Mouse (Mus musculus): ENCODE measurements around the gene Arpin. TPM values are rescaled to one million over a fixed set of nuclear protein-coding genes. Genes with fewer than 3 reads are reported as not detected.

Gene Arpin
- total RNA-seq (2021) = 10 to 100 TPM in 1 of 2 experiments, 1 to 10 TPM in 1; 9.8 to 11.7 TPM
- long read RNA-seq, experiment 1, transcript Arpin-201 (6 exons, 2,277 nt) = major isoform, 5 of 10 reads
- long read RNA-seq, experiment 1, partial matches to known transcripts = 1 of 10 reads
- long read RNA-seq, experiment 1, other reads (novel, unspliced or antisense) = 4 of 10 reads
- long read RNA-seq, experiment 2, partial matches to known transcripts = 0 of 4 reads
- long read RNA-seq, experiment 2, other reads (novel, unspliced or antisense) = 1 of 4 reads

- intact Hi-C loops (cut with DNase I) = no loop called here
- H3K27ac ChIP-seq = peak within 1 kb of the TSS; percentile 83
- DNase-seq (ENCODE audit: extremely low spot score in 1 of 2, low spot score in 2 of 2) = peak; percentile 43 to 58
- peak within 1 kb of the TSS; percentile 55 for H3K4me3 ChIP-seq
- no peak for TF ChIP-seq CTCF (IDR thresholded peaks at IDR 0.05)
These were observed at the start of gene Arpin for GRCm38 (mm10) chr7:79934862-79935510. TSS of gene Arpin (minus strand) at chr7:79935359.

- intact Hi-C loops (cut with DNase I) = no loop called here
- DNase-seq (ENCODE audit: extremely low spot score in 1 of 2, low spot score in 2 of 2) = no peak
- H3K27ac ChIP-seq = no peak overlapping the region
- no peak for TF ChIP-seq CTCF (IDR thresholded peaks at IDR 0.05)
- no peak overlapping the region for H3K4me3 ChIP-seq
These were observed 40.2 kb upstream of the Arpin start for GRCm38 (mm10) chr7:79975316-79975715.

GRCm38 (mm10) chr7:79972195-79972594, 37.0 kb upstream of the Arpin start:
- no peak overlapping the region for H3K27ac ChIP-seq
- DNase-seq (ENCODE audit: extremely low spot score in 1 of 2, low spot score in 2 of 2) = no peak
- no peak overlapping the region for H3K4me3 ChIP-seq
- intact Hi-C loops (cut with DNase I) = no loop called here
- TF ChIP-seq CTCF (IDR thresholded peaks at IDR 0.05) = no peak

GRCm38 (mm10) chr7:79970336-79970735, 35.2 kb upstream of the Arpin start:
- DNase-seq (ENCODE audit: extremely low spot score in 1 of 2, low spot score in 2 of 2) = no peak
- H3K27ac ChIP-seq = no peak overlapping the region
- H3K4me3 ChIP-seq = no peak overlapping the region
- TF ChIP-seq CTCF (IDR thresholded peaks at IDR 0.05) = no peak
- intact Hi-C loops (cut with DNase I) = no loop called here

- Histone ChIP-seq H3K27ac (no peak overlapping the region), H3K4me3 (no peak overlapping the region)
- DNase-seq (ENCODE audit: extremely low spot score in 1 of 2, low spot score in 2 of 2) = no peak
- no peak for TF ChIP-seq CTCF (IDR thresholded peaks at IDR 0.05)
- intact Hi-C loops (cut with DNase I) = no loop called here
These were observed 33.2 kb upstream of the Arpin start for GRCm38 (mm10) chr7:79968326-79968725.

- TF ChIP-seq CTCF (IDR thresholded peaks at IDR 0.05) = no peak
- intact Hi-C loops (cut with DNase I) = no loop called here
- H3K27ac ChIP-seq = no peak overlapping the region
- DNase-seq (ENCODE audit: extremely low spot score in 1 of 2, low spot score in 2 of 2) = no peak
- H3K4me3 ChIP-seq = no peak overlapping the region
These were observed 26.4 kb upstream of the Arpin start for GRCm38 (mm10) chr7:79961600-79961999.

- no peak for TF ChIP-seq CTCF (IDR thresholded peaks at IDR 0.05)
- intact Hi-C loops (cut with DNase I) = no loop called here
- DNase-seq (ENCODE audit: extremely low spot score in 1 of 2, low spot score in 2 of 2) = no peak
- Histone ChIP-seq H3K4me3 (no peak overlapping the region), H3K27ac (no peak overlapping the region)
These were observed 21.0 kb upstream of the Arpin start for GRCm38 (mm10) chr7:79956131-79956530.

- Histone ChIP-seq H3K4me3 (no peak overlapping the region), H3K27ac (no peak overlapping the region)
- intact Hi-C loops (cut with DNase I) = no loop called here
- no peak for DNase-seq (ENCODE audit: extremely low spot score in 1 of 2, low spot score in 2 of 2)
- no peak for TF ChIP-seq CTCF (IDR thresholded peaks at IDR 0.05)
These were observed 19.7 kb upstream of the Arpin start for GRCm38 (mm10) chr7:79954890-79955289.

- no peak for TF ChIP-seq CTCF (IDR thresholded peaks at IDR 0.05)
- DNase-seq (ENCODE audit: extremely low spot score in 1 of 2, low spot score in 2 of 2) = no peak
- intact Hi-C loops (cut with DNase I) = no loop called here
- H3K4me3 ChIP-seq = no peak overlapping the region
- no peak overlapping the region for H3K27ac ChIP-seq
These were observed 15.9 kb upstream of the Arpin start for GRCm38 (mm10) chr7:79951038-79951437.

- intact Hi-C loops (cut with DNase I) = no loop called here
These were observed 15.1 kb upstream of the Arpin start for GRCm38 (mm10) chr7:79950236-79950635.

GRCm38 (mm10) chr7:79935511-79936205, 499 bp upstream of the Arpin start:
- TF ChIP-seq CTCF (IDR thresholded peaks at IDR 0.05) = no peak
- intact Hi-C loops (cut with DNase I) = no loop called here
- H3K27ac ChIP-seq = peak overlapping the region; percentile 83
- peak overlapping the region; percentile 55 for H3K4me3 ChIP-seq
- DNase-seq (ENCODE audit: extremely low spot score in 1 of 2, low spot score in 2 of 2) = no peak

More at GRCm38 (mm10) chr7:79950236-79950635, 15.1 kb upstream of the Arpin start:
- no peak for TF ChIP-seq CTCF (IDR thresholded peaks at IDR 0.05)
- no peak for DNase-seq (ENCODE audit: extremely low spot score in 1 of 2, low spot score in 2 of 2)
- no peak overlapping the region for H3K4me3 ChIP-seq
- H3K27ac ChIP-seq = no peak overlapping the region

GRCm38 (mm10) chr7:79934461-79934860, 698 bp downstream of the Arpin start:
- intact Hi-C loops (cut with DNase I) = no loop called here
- DNase-seq (ENCODE audit: extremely low spot score in 1 of 2, low spot score in 2 of 2) = no peak
- Histone ChIP-seq H3K4me3 (peak overlapping the region; percentile 55), H3K27ac (peak overlapping the region; percentile 83)
- TF ChIP-seq CTCF (IDR thresholded peaks at IDR 0.05) = no peak
